Mouse (Mus musculus): Measurements from ENCODE around the gene Ddx56. TPM values are rescaled to one million over a fixed set of nuclear protein-coding genes. Genes with fewer than 3 reads are reported as not detected.

The Ddx56 gene
- polyA plus RNA-seq, 1 experiment from 2014 or later: 76.7 TPM

GRCm38 (mm10) chr11:6216834-6217233 lies 50.7 kb downstream of the Ddx56 start:
- Histone ChIP-seq H3K9me3 (no peaks in the 10 kb centered on the region), H3K9ac (replicated peaks) (no peak overlapping the region), H3K4me1 (replicated peaks) (no peaks in the 10 kb centered on the region), H3K27me3 (no peaks in the 10 kb centered on the region), H3K27ac (no peak overlapping the region), H3K36me3 (no peaks in the 10 kb centered on the region), H3K4me3 (replicated peaks) (no peak overlapping the region), H3K4me2 (replicated peaks) (no peak overlapping the region)
- WGBS: 54% methylated on average over 3 of the region's 3 CpGs
- no peak for ATAC-seq

Other genes with a start within 250 kb of the Ddx56 start
- 45.6 and 47.0 TPM in 2 replicates for gene Camk2b, start 201.4 kb downstream of the Ddx56 start, polyA plus RNA-seq (2015; fragmentation: Nextera tagmentation; extraction: Ambion mirVana)
- gene A730071L15Rik, start 67.7 kb downstream of the Ddx56 start, polyA plus RNA-seq (2015; fragmentation: Nextera tagmentation; extraction: Ambion mirVana): 0.59 and 1.0 TPM in 2 replicates
- 62.7 and 65.7 TPM in 2 replicates for gene Nudcd3, start 67.4 kb downstream of the Ddx56 start, polyA plus RNA-seq (2015; fragmentation: Nextera tagmentation; extraction: Ambion mirVana)
- gene Npc1l1, start 37.6 kb downstream of the Ddx56 start, polyA plus RNA-seq (2015; fragmentation: Nextera tagmentation; extraction: Ambion mirVana): 0.05 TPM in 1 of 2 replicates, not detected in the other
- gene Tmed4, start 7.1 kb upstream of the Ddx56 start, polyA plus RNA-seq (2015; fragmentation: Nextera tagmentation; extraction: Ambion mirVana): 156 and 159 TPM in 2 replicates
- gene Ogdh, start 23.9 kb upstream of the Ddx56 start, polyA plus RNA-seq (2015; fragmentation: Nextera tagmentation; extraction: Ambion mirVana): 92.5 and 95.5 TPM in 2 replicates
- gene Zmiz2, start 121.3 kb upstream of the Ddx56 start, polyA plus RNA-seq (2015; fragmentation: Nextera tagmentation; extraction: Ambion mirVana): 32.9 and 33.6 TPM in 2 replicates
- gene Ppia, start 147.7 kb upstream of the Ddx56 start, polyA plus RNA-seq (2015; fragmentation: Nextera tagmentation; extraction: Ambion mirVana): 3,782 and 3,914 TPM in 2 replicates
- 605 and 617 TPM in 2 replicates for gene H2afv, start 176.7 kb upstream of the Ddx56 start, polyA plus RNA-seq (2015; fragmentation: Nextera tagmentation; extraction: Ambion mirVana)
- 12.7 and 13.9 TPM in 2 replicates for gene Purb, start 208.1 kb upstream of the Ddx56 start, polyA plus RNA-seq (2015; fragmentation: Nextera tagmentation; extraction: Ambion mirVana)

Measured in midbrain, embryonic 13.5 days (tissue).